Mouse (Mus musculus) erythroblast, embryonic 14.5 days (primary cell): ENCODE data around the gene Mcpt2.

Source experiments
- GATA1 ChIP-seq: IDR thresholded peaks from 2 replicates; pipeline ENCODE4 v1.6.1; 2012; ENCODE audit warnings: low read length, inconsistent platforms, mixed read lengths
- TAL1 ChIP-seq: IDR thresholded peaks from 3 replicates; pipeline ENCODE4 v1.6.1; 2012; ENCODE audit warnings: low read length, inconsistent platforms, mixed read lengths

DNA sequence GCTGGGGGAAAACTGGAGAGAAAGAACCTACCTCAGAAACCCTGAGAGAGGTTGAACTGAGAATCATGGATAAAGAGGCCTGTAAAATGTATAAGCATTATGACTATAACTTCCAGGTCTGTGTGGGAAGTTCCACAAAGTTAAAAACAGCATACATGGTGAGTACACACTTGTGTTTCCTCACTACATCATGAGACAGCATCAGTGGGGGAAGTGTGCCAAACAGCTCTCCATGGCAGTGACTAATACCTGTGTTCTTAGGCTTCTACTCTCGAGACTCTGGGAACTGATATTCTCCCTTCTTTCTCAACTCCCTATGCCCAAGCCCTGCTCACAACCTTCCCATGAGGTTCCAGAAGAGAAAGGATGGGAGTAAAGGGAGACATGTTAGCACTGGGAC is 22.4 kb upstream of the Mcpt2 start:
- no peak for TF ChIP-seq GATA1
- no peak for TF ChIP-seq TAL1
